Mouse (Mus musculus): ENCODE measurements around the gene Gm20594.

Gm20594 gene

GRCm38 (mm10) chr6:79817616-79818015, at the start of gene Gm20594:
TSS of gene Gm20594 (plus strand) at chr6:79817916.
- no peak for DNase-seq (ENCODE audit: low spot score)

GRCm38 (mm10) chr6:79818114-79818513, 398 bp downstream of the Gm20594 start:
- DNase-seq (ENCODE audit: low spot score) = no peak

- no peak for DNase-seq (ENCODE audit: low spot score)
Measured at GRCm38 (mm10) chr6:79833845-79834244, 16.1 kb downstream of the Gm20594 start.

GRCm38 (mm10) chr6:79846829-79847228, 29.1 kb downstream of the Gm20594 start:
- DNase-seq (ENCODE audit: low spot score) = no peak

Measured in retina, embryonic 14.5 days (tissue).